In genomic region chr10:60571491-60571890, GRCm38 (mm10) we compare ENCODE assay signal across 21 mouse cellular contexts.
"Had no signal": no experiment of that assay in that cellular context is flagged by ENCODE, and none has a peak within 500 bp of the region (broad histone marks: within the 10 kb centered on the region; RNA-seq: fewer than 3 reads in every experiment).

No protein-coding gene starts in this region.

- ATAC-seq: liver, postnatal 0 days; lung, postnatal 0 days; midbrain, embryonic 16.5 days had no signal

- H3K9ac ChIP-seq: liver, postnatal 0 days; lung, embryonic 15.5 days; midbrain, embryonic 12.5 days; neural tube, embryonic 13.5 days; neural tube, embryonic 15.5 days had no signal

- H3K36me3 ChIP-seq: lung, embryonic 15.5 days; midbrain, embryonic 10.5 days; midbrain, embryonic 12.5 days; neural tube, embryonic 13.5 days; neural tube, embryonic 15.5 days had no signal

- DNase-seq: liver, postnatal 0 days; lung, adult 2 months; lung, postnatal 14 days; lung, postnatal 36 days; midbrain, embryonic 14.5 days; retina, postnatal 1 day; right cerebral cortex, adult 18-20 months; right cerebral cortex, postnatal 25 days; right cerebral cortex, postnatal 4 days; spleen, adult 18-20 months; thymus, adult 18-20 months; thymus, postnatal 25 days; thymus, postnatal 4 days had no signal

- H3K9me3 ChIP-seq: lung, embryonic 15.5 days; midbrain, embryonic 10.5 days; midbrain, embryonic 12.5 days; neural tube, embryonic 13.5 days; neural tube, embryonic 15.5 days had no signal

- H3K4me2 ChIP-seq: lung, embryonic 15.5 days; midbrain, embryonic 12.5 days; neural tube, embryonic 13.5 days; neural tube, embryonic 15.5 days had no signal

- H3K4me3 ChIP-seq: lung, embryonic 15.5 days; midbrain, embryonic 10.5 days; midbrain, embryonic 12.5 days; myocyte; neural tube, embryonic 13.5 days; neural tube, embryonic 15.5 days had no signal

- H3K27ac ChIP-seq: lung, embryonic 15.5 days; midbrain, embryonic 10.5 days; midbrain, embryonic 12.5 days; neural tube, embryonic 13.5 days; neural tube, embryonic 15.5 days had no signal

- H3K27me3 ChIP-seq: lung, embryonic 15.5 days; midbrain, embryonic 12.5 days had no signal
